Mouse (Mus musculus) heart, embryonic 16.5 days (tissue): ENCODE measurements at regions not wholly inside any gene's neighbourhood (a gene's known extent, or its start where the extent isn't known, plus 50 kb on each side); places are given as distances from the start of the nearest gene placed in this dataset.

Experiments used
- ATAC-seq: fragments of 200-750 bp; cut with Nextera tagmentation; replicated peaks from 2 replicates; pipeline ENCODE4 v1.8.0; 2017; ENCODE audit warnings: moderate number of reproducible peaks; ENCODE audit not compliant: insufficient read depth, low FRiP score; ENCODE audit errors: extremely low read depth
- H3K27ac ChIP-seq: fragments of 300-500 bp; sonication (generic); 2 replicates; pipeline ENCODE4 v1.5.1; 2014; ENCODE audit warnings: mild to moderate bottlenecking, low read length, control low read depth, moderate library complexity
- H3K27me3 ChIP-seq: fragments of 300-500 bp; sonication (generic); 2 replicates; pipeline ENCODE4 v1.6.1; 2014; ENCODE audit warnings: low read length, mixed read lengths; ENCODE audit not compliant: control insufficient read depth, insufficient read depth
- H3K36me3 ChIP-seq: fragments of 300-500 bp; sonication (generic); 2 replicates; pipeline ENCODE4 v1.6.1; 2014; ENCODE audit not compliant: control insufficient read depth, insufficient read depth
- H3K4me1 ChIP-seq: fragments of 300-500 bp; sonication (generic); 2 replicates; pipeline ENCODE4 v1.6.1; 2014; ENCODE audit warnings: low read length, mixed read lengths; ENCODE audit not compliant: control insufficient read depth, insufficient read depth
- H3K4me2 ChIP-seq: fragments of 300-500 bp; sonication (generic); 2 replicates; pipeline ENCODE4 v1.6.1; 2014; ENCODE audit warnings: low read depth, mild to moderate bottlenecking, control low read depth, low read length
- H3K4me3 ChIP-seq: fragments of 300-500 bp; sonication (generic); 2 replicates; pipeline ENCODE4 v1.5.1; 2014; ENCODE audit warnings: mild to moderate bottlenecking, control low read depth, low read length
- H3K9ac ChIP-seq: fragments of 300-500 bp; sonication (generic); 2 replicates; pipeline ENCODE4 v1.6.1; 2014; ENCODE audit warnings: low read length, control low read depth
- H3K9me3 ChIP-seq: fragments of 300-500 bp; sonication (generic); replicated peaks from 2 replicates; pipeline ENCODE4 v1.6.1; 2016; ENCODE audit warnings: low read length; ENCODE audit not compliant: control insufficient read depth
- WGBS: fragments of 180-500 bp; shearing (Covaris S2); extraction: QIAGEN DNeasy Blood & Tissue Kit; methylation state at CpG from one replicate; pipeline ENCODE4 v1.1.7; 2014; 5-methylcytosine and 5-hydroxymethylcytosine counted together

DNA sequence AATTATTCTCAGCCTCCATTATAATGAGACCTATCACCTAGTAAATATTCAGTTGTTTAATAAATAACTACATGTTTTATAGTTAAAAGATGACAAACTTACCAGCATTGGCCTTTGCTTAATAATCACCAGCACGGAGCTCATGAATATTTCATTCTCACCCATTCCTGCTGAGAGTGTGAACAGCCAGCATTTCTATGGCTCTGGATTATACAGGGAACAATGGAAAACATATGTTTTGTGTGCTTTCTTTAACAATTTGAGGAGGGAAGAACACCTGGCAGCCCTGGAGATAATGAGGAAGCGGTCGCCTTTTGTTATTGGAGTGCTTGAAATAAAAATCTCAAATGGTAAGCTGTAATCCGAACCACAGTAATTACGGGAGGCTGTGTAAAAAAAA lies 528.4 kb downstream of the Cbln4 start:
- H3K4me2 ChIP-seq = no peak overlapping the region
- WGBS = 83% methylated on average over 5 of the region's 5 CpGs
- H3K9ac ChIP-seq = no peak overlapping the region
- no peak overlapping the region for H3K4me3 ChIP-seq
- no peaks in the 10 kb centered on the region for H3K4me1 ChIP-seq
- H3K9me3 ChIP-seq = no peaks in the 10 kb centered on the region
- no peak overlapping the region for H3K27ac ChIP-seq
- H3K36me3 ChIP-seq = no peaks in the 10 kb centered on the region
- ATAC-seq = no peak
- H3K27me3 ChIP-seq = no peaks in the 10 kb centered on the region

DNA sequence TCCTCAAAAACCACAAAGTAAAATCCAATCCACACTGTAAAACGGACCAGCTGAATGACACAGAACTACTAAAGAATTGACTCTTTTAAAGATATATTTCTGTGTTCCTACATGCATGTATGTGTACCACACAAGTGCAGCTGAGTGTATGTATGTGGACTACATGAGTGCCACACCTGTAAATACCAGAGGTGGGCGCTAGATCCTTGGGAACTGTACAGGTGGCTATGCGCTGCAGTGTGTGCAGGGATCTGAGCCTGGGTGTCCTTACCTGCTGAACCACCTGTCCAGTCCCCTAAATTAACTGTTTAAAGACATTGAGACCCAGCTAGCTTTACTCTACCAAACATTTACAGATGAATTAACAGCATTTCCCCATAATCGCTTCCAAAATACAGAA lies 546.6 kb downstream of the Cbln4 start:
- no peak overlapping the region for H3K9ac ChIP-seq
- H3K36me3 ChIP-seq = no peaks in the 10 kb centered on the region
- no peaks in the 10 kb centered on the region for H3K9me3 ChIP-seq
- no peaks in the 10 kb centered on the region for H3K27me3 ChIP-seq
- ATAC-seq = no peak
- WGBS = 82% methylated on average over 4 of the region's 4 CpGs
- no peak overlapping the region for H3K4me3 ChIP-seq
- no peak overlapping the region for H3K4me2 ChIP-seq
- no peaks in the 10 kb centered on the region for H3K4me1 ChIP-seq
- H3K27ac ChIP-seq = no peak overlapping the region

DNA sequence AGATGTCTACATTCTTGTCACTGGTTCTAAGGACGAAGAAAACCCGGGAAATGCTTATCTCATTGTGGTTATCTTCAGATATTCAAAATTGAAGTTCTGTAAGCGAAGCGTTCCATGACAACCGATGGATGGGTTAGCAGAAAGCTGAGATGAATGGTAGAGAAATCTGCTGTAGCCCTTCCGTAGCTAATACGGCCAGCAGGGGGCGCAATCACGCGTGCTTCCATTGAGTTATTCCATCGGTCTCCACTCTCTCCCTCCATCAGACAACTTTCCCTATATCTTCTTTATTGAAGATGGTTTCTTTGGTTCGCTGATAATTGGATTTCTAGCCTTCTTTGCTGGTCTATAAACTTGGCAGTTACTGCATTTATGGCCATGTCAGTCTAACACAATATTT lies 549.5 kb downstream of the Cbln4 start:
- 32% methylated on average over 12 of the region's 12 CpGs for WGBS
- H3K4me1 ChIP-seq = no peaks in the 10 kb centered on the region
- no peak overlapping the region for H3K27ac ChIP-seq
- no peaks in the 10 kb centered on the region for H3K9me3 ChIP-seq
- no peak overlapping the region for H3K4me3 ChIP-seq
- no peak for ATAC-seq
- H3K9ac ChIP-seq = no peak overlapping the region
- no peaks in the 10 kb centered on the region for H3K36me3 ChIP-seq
- no peaks in the 10 kb centered on the region for H3K27me3 ChIP-seq
- H3K4me2 ChIP-seq = no peak overlapping the region

DNA sequence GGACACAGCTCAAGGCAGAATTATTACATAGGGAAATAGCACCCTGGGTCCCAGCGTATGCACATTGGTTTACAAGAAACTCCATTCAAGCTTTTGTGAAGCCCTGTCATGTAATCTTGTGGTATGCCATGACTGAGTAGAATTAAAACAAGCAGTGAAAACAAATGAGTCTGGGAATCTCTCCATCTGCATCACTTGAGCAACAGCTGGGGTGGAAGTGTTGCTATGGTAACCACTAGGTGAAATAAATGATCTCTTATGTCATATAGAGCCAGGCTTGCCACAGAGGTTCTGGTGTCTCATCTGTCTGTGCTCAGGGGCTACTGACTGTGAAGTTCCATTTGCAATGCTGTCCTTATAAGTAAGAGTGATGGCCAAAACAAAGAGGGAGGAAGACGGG lies 556.0 kb downstream of the Cbln4 start:
- H3K36me3 ChIP-seq = no peaks in the 10 kb centered on the region
- ATAC-seq = no peak
- no peaks in the 10 kb centered on the region for H3K27me3 ChIP-seq
- no peaks in the 10 kb centered on the region for H3K4me1 ChIP-seq
- H3K27ac ChIP-seq = no peak overlapping the region
- H3K9ac ChIP-seq = no peak overlapping the region
- 77% methylated on average over 2 of the region's 2 CpGs for WGBS
- no peaks in the 10 kb centered on the region for H3K9me3 ChIP-seq
- no peak overlapping the region for H3K4me2 ChIP-seq
- H3K4me3 ChIP-seq = no peak overlapping the region

DNA sequence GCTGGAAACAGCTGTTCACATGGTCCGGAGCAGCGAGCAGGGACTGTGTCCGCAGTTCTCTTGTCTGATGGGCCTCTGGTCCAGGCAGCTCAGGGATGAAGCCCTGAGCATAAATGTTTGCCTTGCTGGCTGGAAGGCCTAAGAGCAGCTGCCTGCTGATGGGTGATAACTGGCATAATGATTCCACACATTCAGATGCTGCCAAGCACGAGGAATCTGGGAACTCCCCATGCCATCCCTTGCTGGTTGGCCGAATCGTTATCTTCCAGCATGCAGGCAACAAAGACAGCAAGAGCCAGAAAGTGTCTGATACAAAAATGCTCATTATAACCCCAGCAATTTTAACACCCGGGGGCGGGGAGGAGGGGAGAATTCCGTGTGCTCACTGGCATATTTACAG lies 590.0 kb downstream of the Cbln4 start:
- H3K9me3 ChIP-seq = no peaks in the 10 kb centered on the region
- H3K27me3 ChIP-seq = no peaks in the 10 kb centered on the region
- no peak overlapping the region for H3K4me2 ChIP-seq
- no peak overlapping the region for H3K27ac ChIP-seq
- H3K4me1 ChIP-seq = no peaks in the 10 kb centered on the region
- H3K4me3 ChIP-seq = no peak overlapping the region
- WGBS = 71% methylated on average over 9 of the region's 9 CpGs
- no peaks in the 10 kb centered on the region for H3K36me3 ChIP-seq
- no peak for ATAC-seq
- H3K9ac ChIP-seq = no peak overlapping the region

DNA sequence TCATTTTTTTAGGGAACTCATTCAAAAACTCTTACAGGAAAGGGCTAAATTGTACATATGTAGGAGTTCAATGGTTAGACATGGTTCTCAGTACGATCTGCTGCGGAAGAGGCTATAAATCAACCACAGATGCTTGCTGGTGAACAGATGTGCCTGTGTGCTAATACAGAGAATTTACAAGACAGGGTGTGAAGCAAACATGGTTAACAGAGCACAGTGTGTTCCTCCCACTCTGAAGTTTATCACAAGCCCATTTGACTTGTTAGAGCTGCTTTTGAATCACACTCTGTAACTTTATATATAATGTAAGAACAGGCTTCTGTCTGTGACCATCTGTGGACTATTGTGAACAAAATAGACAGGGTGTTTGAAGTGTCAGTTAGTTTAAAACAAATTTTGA lies 637.2 kb downstream of the Cbln4 start:
- no peaks in the 10 kb centered on the region for H3K27me3 ChIP-seq
- no peak overlapping the region for H3K9ac ChIP-seq
- ATAC-seq = no peak
- 78% methylated on average over 2 of the region's 2 CpGs for WGBS
- no peaks in the 10 kb centered on the region for H3K9me3 ChIP-seq
- no peak overlapping the region for H3K4me3 ChIP-seq
- H3K36me3 ChIP-seq = no peaks in the 10 kb centered on the region
- no peak overlapping the region for H3K4me2 ChIP-seq
- no peaks in the 10 kb centered on the region for H3K4me1 ChIP-seq
- H3K27ac ChIP-seq = no peak overlapping the region

DNA sequence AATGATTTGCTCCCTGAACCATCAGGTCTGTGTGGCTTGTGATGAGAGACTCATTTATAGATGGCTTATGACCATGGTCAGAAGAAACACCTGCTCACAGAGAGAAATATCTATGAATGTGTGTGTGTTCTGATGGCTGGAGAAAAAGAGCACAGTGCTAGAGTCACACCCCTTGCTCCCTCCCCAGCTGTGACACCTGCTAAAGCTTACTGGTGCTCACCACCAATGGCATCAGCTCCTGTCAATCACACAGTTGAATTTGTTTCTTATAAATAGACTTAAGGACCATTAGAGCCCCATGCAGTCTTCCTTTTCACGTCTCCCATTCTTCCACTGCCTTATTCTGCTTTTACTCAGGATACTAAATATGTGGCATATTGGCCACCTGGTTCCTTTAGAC lies 654.3 kb downstream of the Cbln4 start:
- no peak for ATAC-seq
- WGBS = 49% methylated on average over 1 of the region's 1 CpGs

DNA sequence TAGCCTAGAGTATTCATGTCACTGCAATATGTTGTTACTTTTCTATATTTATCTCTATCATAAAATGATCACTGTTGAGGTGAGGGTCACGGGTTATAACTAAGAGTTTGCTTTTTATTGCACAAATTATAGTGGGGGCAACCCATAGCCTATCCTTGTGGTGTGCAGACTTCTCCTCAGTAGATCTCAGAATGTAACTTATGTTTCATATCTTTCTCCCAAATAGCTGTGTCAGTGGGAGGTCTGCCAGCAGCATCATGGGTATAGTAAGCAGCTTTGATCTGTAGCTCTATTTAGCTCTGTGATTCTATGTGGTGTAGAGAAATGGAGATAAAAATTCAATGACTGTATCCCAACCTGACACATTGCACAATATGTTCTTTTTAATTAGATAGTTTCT lies 641.9 kb downstream of the Dok5 start:
- Histone ChIP-seq H3K9ac (no peak overlapping the region), H3K27ac (no peak overlapping the region), H3K27me3 (no peaks in the 10 kb centered on the region), H3K36me3 (no peaks in the 10 kb centered on the region), H3K4me3 (no peak overlapping the region), H3K4me2 (no peak overlapping the region), H3K4me1 (peaks cover 3% of the 10 kb centered on the region; the same call in 1 of the 2 replicates), H3K9me3 (no peaks in the 10 kb centered on the region)
- no peak for ATAC-seq
- 44% methylated on average over 1 of the region's 1 CpGs for WGBS

More for the DNA sequence above, 654.3 kb downstream of the Cbln4 start:
- Histone ChIP-seq H3K4me1 (no peaks in the 10 kb centered on the region), H3K4me2 (no peak overlapping the region), H3K27me3 (no peaks in the 10 kb centered on the region), H3K9me3 (peaks cover 4% of the 10 kb centered on the region), H3K27ac (no peak overlapping the region), H3K4me3 (no peak overlapping the region), H3K9ac (no peak overlapping the region), H3K36me3 (no peaks in the 10 kb centered on the region)

DNA sequence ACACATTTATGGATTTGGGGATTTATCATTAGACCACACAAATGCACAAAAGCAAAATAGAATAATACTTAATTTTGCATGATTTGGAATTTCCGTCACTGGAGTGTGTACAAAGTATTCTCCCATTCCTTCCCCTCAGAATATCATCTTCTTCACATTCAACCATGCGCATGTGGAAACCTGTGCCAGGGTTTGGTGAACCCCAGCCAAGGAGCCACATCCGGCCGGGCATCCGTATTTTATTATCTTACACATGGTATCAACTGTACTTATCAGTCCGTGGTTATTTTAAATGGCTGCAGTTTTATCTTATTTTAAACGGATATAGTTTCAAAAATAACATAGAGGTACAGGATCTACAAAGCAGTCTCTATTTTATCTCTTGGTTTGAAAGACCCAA lies 641.4 kb downstream of the Dok5 start:
- H3K9ac ChIP-seq = no peak overlapping the region
- no peaks in the 10 kb centered on the region for H3K9me3 ChIP-seq
- no peak for ATAC-seq
- H3K36me3 ChIP-seq = no peaks in the 10 kb centered on the region
- no peak overlapping the region for H3K27ac ChIP-seq
- H3K4me3 ChIP-seq = no peak overlapping the region
- peaks cover 3% of the 10 kb centered on the region; the same call in 1 of the 2 replicates for H3K4me1 ChIP-seq
- 43% methylated on average over 7 of the region's 7 CpGs for WGBS
- no peaks in the 10 kb centered on the region for H3K27me3 ChIP-seq
- H3K4me2 ChIP-seq = no peak overlapping the region

DNA sequence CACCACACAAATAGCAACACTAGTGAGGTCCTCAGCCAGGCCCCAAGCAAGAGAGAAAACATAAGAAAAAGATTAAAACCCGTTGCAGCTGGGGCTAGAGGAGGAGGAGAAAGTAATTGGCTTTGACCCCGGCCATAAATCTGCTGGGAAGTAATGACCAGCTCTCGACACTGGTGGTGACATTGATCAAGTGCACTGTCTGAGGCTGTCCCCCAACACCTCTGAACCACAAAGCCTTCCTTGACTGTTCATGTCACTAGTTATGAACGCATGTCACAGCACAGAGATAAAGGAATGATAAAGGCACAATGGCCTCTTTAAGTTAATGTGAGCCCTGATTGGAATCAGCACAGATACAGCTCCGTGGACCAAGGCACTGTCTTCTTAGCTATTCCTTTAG lies 640.1 kb downstream of the Dok5 start:
- H3K4me3 ChIP-seq = no peak overlapping the region
- H3K27me3 ChIP-seq = no peaks in the 10 kb centered on the region
- no peak overlapping the region for H3K27ac ChIP-seq
- no peak overlapping the region for H3K4me2 ChIP-seq
- H3K4me1 ChIP-seq = peaks cover 3% of the 10 kb centered on the region; the same call in 1 of the 2 replicates
- 17% methylated on average over 5 of the region's 5 CpGs for WGBS
- no peaks in the 10 kb centered on the region for H3K9me3 ChIP-seq
- no peak for ATAC-seq
- no peaks in the 10 kb centered on the region for H3K36me3 ChIP-seq
- H3K9ac ChIP-seq = no peak overlapping the region
